Mouse (Mus musculus) A20 (cell line): ENCODE data around the gene Olfr985.

Source experiments
- DNase-seq: peaks from one replicate; pipeline ENCODE4 v3.0.0-alpha.2; 2011; ENCODE audit warnings: low read depth, low spot score

Gene Olfr985

DNA sequence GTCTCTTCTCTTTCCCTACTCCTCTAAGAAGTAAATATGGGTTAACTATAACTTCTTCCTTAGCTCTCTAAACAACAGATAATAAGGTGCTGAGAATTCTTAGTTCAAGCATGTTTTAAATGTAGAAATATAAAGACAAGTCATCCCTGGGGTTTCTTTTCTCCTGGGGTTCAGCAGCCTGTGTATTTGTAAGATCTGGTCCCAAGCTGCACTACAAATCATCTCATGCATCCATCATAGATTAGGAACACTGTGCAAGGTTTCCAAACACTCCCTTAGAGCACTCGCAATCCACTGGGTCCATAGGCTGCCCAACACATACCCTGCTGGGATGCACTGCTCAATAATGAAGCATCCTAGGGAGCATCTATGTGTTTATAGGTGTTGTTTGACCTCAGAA, at the start of gene Olfr985:
Gene Olfr985, minus strand, starts transcription at position 101 of the 400 bp plus-strand sequence.
- DNase-seq = no peak

DNA sequence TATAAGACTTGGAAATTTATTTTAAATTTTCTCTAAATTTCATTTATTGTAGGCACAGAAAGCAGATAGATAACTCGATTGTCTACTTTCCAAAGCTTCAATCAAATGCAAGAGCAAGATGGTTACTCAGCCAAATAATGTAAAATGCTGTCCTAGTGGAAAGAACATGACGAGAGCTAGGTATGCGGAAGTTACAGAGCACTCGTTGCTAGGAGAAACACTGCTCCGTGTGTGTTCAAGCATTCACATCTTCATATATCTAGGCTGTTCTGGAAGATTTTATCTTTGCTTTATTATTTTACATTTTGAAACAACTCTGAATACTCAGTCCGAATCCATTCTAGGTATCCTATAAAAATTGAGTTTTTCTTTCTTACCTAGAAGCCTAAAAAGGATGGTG, 47.0 kb upstream of the Olfr985 start:
- DNase-seq = no peak

DNA sequence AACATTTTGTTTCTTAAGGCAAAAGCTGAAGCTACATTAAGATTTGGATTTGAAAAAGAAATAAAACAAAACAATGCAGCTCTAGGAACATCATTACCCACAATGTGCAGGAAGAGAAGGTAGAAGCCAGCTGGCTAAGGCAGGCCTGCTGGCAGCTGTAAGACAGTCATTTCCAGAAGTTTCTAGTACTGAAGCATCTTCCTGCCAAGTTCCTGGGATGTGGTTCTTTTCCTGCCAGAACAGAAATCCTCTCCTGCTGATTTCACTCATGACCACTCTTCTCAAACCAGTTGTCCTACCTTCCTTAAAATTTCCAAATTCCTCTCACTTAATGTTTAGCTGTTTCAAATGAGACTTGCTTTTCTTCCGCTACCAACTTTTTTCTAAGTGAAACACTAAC, 36.5 kb upstream of the Olfr985 start:
- DNase-seq = no peak

DNA sequence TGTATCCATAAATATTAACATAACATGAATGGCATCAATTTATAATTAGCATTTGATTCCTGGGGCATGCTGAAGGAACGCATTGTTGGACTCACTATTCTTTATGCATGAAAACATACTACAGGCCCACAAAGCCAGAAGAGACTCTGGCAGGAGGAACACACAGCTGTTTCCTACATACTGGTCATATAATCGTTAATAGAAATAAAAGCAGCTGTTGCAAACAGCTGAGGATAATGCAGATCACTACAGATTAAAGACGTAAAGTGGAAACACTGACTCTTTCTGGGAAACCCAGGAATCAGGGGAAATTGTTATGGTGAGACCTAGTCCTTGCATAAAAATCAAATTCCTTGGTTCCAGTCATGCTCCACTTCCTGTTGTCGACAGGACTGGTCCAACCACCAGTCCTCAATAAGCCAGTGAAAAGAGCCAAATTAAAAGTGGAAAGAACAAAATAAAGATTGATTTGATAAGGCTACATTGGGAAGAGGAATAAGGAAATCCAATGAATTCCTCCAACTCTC, 25.2 kb upstream of the Olfr985 start:
- DNase-seq = no peak

DNA sequence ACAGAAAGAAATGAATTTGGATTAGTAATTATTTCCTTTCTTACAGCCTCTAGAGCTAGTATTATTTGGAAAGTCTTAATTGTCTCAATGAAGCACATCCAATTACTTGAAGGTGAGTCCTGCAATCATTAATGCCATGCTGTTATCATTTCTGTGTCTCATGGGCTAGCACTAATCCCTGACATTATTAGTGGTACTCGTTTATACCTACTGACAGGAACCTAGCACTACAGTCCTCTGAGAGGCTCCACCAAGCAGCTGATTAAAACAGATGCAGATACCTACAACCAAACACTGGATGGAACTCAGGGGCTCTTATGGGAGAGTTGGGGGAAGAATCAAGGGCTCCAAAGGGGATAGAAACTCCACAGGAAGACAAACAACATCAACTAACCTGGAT, 11.6 kb upstream of the Olfr985 start:
- no peak for DNase-seq

DNA sequence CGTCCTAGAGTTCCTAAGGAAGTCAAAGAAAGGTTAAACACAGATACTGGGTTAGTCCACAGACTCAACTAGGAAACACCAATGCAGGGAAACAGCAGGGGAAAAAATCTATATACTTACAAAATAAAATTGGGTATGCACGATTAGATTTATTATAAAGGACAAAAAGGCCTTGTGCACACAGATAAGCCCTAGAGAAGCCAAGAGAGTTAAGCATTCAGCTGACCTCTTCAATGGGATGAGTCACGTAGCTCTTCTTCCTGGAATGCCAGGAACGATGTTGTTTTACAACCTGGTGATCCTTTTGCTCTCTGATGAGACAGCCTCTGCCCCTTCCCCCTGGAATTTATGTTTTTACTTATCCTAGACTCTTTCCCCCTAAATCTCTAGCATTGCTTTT, 9.5 kb upstream of the Olfr985 start:
- DNase-seq = no peak

DNA sequence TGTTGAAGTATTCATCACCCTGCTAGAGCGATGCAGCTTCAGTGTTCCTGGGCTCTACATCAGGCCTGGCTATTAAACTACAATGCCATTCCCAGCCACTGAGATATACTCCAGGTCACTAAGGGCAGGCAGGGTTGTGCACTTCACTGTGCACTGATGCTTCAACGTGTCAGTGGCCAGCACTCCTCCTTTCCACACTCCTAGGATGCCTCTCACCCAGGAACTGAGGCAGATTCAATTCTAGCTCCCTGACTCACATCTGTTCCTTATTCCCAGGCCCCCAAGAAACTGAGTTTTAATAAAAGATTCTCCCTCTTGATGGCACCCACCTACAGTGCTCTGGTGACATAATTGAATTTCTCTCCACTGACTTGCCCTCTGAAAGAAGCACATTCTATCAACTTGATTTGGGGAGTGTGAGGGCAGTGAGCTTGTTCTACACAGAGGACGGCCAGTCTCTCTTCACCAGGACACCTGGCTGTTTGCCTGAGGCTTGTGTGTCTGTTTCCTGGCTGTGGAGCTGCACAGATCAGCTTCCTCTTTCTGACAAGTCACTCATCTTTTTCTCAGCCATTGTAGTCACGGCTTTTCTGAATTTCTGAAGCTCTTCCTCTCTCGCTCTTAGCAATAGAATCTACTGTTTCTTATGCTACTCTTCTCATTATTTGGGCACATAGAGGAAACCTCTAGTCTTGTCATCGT, 7.2 kb upstream of the Olfr985 start:
- DNase-seq = peak; percentile 15

DNA sequence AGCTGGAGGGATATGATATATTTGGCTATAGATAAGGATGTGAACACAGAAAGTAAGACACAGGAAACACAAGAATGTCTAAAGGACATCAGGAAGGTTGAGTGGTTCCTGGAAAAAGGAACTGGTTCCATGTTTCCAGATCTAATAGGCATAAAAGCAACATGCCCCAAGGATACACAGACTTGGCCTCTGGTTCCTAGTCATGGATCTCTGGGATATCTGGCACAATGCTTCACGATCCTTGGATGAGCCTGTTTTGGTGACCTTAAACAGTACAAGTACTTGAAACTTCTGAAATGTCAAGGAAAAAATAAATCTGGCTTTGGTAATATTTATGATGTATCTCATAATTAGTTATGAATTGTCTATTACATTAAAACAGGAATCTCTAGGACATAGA, 572 bp upstream of the Olfr985 start:
- no peak for DNase-seq

DNA sequence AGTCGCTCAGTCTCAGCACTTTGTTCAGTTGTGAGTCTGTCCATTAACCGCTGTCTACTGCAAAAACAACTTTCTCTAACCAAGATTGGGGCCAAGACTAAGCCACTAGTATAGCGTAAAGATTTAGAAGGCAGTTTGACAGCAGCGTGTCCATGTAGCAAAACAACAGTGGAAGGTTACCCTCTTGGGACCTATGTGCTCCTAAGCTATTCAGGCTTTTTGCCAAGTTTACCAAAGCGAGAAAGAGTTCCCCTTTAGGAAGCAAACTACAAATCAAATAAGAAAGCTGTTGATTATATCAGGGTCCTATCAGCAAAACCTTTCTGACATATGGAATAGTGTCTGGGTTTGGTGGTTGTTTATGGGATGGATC, 12.7 kb downstream of the Olfr985 start:
- DNase-seq = no peak

DNA sequence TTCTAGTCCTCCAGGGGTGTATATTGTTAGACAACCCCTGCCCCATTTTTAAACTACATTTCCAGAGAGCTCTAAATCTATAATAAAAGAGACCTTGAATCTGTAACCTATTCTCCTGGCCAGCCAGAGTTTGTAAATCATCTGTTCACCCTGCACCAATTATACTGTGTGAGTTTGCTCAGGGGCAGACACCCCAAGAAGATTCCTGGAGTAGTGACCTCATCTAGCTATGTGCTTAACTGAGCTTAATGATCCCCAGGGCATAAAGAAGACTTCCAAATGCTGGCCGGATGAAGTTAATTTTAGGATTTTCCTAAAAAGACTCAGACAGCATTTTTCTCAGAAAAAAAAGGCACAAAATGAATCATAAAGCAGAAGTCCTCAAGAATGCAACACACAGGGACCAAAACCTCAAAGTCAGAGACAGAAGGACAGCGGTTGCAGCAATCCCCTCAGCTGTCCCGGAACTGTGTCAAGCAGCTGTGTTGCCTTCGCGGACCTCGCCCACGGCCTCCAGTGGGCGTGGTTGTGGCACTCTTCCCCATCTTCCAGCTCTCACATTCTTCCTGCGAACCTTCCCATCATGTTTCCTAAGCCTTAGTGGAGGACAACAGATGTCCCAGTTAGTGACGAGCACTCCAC, 13.2 kb downstream of the Olfr985 start:
- DNase-seq = no peak

DNA sequence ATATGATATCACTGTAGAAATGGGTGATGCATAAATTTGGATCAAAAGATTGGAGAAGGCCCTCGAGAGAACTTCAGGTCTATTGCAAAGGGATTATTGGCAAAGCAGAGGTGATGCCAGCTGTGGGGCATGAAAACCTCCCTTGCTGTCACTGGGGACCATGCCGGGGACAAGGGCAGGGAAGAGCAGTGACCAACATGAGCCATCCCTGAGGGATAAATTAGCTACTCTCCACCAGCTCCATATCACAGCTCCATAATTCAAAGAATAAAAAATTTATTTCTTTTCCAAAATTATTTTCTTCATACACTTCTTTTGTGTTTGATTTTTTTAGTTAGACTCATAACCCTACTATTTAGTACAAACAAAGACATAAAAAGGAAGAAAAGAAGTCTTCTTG, 15.9 kb downstream of the Olfr985 start, which contains the start of gene Olfr984:
Gene Olfr984, minus strand, starts transcription at position 101 of the 400 bp plus-strand sequence.
- no peak for DNase-seq

DNA sequence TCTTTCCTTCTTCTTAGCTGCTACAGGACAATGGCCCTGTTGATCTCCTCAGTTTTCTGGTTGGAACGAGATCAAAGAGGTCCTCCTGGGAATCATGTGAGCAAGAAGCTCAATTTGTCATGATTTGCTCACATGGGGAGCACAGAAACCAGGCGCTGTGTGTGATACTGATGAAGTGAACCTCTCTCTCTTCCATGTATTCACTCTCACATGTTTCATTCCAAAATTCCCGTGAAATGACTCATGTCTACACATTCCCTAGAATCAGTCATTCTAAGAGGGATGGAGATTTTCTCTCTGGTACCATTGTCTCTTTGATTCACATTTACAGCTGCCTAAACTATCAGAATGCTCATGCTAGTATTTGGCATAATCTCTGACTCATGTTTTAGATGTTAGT, 35.2 kb downstream of the Olfr985 start:
- DNase-seq = no peak

DNA sequence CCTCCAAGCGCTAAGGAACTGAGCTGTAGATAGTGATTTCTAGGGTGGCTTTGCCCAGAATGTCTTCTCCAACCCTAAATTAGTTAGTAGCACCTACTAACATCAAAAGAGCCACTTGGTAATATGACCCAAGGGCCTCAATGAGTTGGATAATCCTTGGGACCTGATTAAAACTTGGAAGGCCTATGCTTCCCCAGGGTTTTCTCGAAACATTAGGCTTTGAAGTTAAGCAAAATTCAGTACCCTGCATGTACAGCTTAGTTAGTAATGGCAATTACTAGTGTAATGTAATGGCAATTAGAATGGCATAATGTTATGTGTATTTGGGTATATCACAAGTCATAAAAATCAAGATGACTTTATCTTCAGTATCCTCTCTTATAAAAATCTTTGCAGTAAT, 36.5 kb downstream of the Olfr985 start, which contains the start of gene Olfr983:
Gene Olfr983, minus strand, starts transcription at position 101 of the 400 bp plus-strand sequence.
- DNase-seq = no peak
